Mouse (Mus musculus) leukemia stem cell, adult 10-12 weeks (primary cell): ENCODE data around the gene Commd7. TPM values are rescaled to one million over a fixed set of nuclear protein-coding genes. Genes with fewer than 3 reads are reported as not detected.

Experiments
- polyA plus RNA-seq: library from polyadenylated mRNA; stranded (reverse); fragments of >175 nt; gene quantifications from 2 replicates; pipeline ENCODE4 v1.2.3, GENCODE M21; 2012; ENCODE audit warnings: low replicate concordance

Gene Commd7
- polyA plus RNA-seq = 9.9 and 13.5 TPM in 2 replicates

GRCm38 (mm10) chr2:153631976-153632870, at the start of gene Commd7:
TSS of gene Commd7 (minus strand) at chr2:153632781.

GRCm38 (mm10) chr2:153649298-153650013, 16.9 kb upstream of the Commd7 start, which contains the start of gene Dnmt3b:
TSS of gene Dnmt3b (plus strand) at chr2:153649450.

Other genes starting within 250 kb of the Commd7 start
- not detected in 2 replicates for gene 4930404H24Rik, start 140.0 kb downstream of the Commd7 start, polyA plus RNA-seq
- gene Nol4l, start 102.8 kb downstream of the Commd7 start, polyA plus RNA-seq = 9.1 and 10.7 TPM in 2 replicates
- gene Dnmt3b, start 16.7 kb upstream of the Commd7 start, polyA plus RNA-seq = 0.93 and 2.7 TPM in 2 replicates
- 0.35 and 0.45 TPM in 2 replicates for gene Dnmt3c, start 63.9 kb upstream of the Commd7 start, polyA plus RNA-seq
- gene Mapre1, start 108.5 kb upstream of the Commd7 start, polyA plus RNA-seq = 0.87 and 2.4 TPM in 2 replicates
- gene Efcab8, start 147.2 kb upstream of the Commd7 start, polyA plus RNA-seq = 0.20 and 0.28 TPM in 2 replicates
- gene Sun5, start 238.3 kb upstream of the Commd7 start, polyA plus RNA-seq = not detected in 2 replicates
- not detected in 2 replicates for gene Bpifb2, start 242.3 kb upstream of the Commd7 start, polyA plus RNA-seq